Mouse (Mus musculus): Measurements from ENCODE around the gene Apobec4. TPM values are rescaled to one million over a fixed set of nuclear protein-coding genes. Genes with fewer than 3 reads are reported as not detected.
"Not testable (repeated sequence)": the region's sequence is repeated elsewhere in the genome, so short reads cannot be mapped to it uniquely, and the experiment has no call there.

The Apobec4 gene
- polyA plus RNA-seq, 1 experiment from 2014 or later = 0.25 TPM

DNA sequence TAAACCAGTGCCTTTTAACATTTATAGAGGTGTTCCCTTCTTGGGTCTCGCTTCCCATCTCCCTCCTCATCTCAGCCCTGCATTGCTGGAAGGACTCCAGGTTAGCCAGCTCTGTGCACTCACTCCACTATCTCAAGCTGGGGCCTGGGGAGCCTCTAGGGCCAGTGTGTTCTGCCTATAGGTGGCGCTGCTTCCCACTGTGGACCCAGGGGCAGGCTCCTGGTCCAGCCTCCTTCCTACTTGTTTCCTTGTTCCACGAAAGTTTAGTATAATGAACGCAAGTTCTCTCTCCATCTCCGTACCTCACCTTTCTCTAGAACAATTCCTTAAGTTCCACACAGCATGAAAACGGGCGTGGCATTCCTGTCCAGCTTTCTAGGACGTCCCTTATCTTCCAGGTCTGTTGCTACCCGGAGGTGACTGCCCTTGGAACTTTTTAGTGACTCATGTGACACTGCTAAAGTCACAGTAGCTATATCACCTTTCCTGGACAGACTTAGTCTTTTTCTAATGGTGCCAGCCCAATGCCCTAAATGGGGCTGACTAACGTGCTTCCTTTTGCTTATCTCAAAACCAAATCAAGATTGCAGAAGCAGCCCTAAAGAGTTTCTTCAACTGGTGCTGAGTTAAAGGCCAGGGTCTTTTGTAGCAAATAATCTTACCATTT lies 28.9 kb downstream of the Apobec4 start:
- H3K27me3 ChIP-seq (ENCODE audit: control insufficient read depth, insufficient read depth, low read depth, low read length) = no peaks in the 10 kb centered on the region
- WGBS = 24% methylated on average over 10 of the region's 10 CpGs
- H3K4me1 ChIP-seq (replicated peaks; ENCODE audit: control insufficient read depth, insufficient read depth, low read length) = no peaks in the 10 kb centered on the region
- no peak overlapping the region for H3K9ac ChIP-seq (ENCODE audit: low read length)
- no peak overlapping the region for H3K27ac ChIP-seq (ENCODE audit: low read length)
- H3K4me3 ChIP-seq (ENCODE audit: low read length) = no peak overlapping the region
- peaks cover 4% of the 10 kb centered on the region for H3K36me3 ChIP-seq (ENCODE audit: control insufficient read depth, insufficient read depth, low read length)
- ATAC-seq (ENCODE audit: low read depth) = peak; percentile 81
- no peaks in the 10 kb centered on the region for H3K9me3 ChIP-seq (ENCODE audit: control insufficient read depth, low read length)
- H3K4me2 ChIP-seq (ENCODE audit: low read depth, low read length) = no peak overlapping the region

DNA sequence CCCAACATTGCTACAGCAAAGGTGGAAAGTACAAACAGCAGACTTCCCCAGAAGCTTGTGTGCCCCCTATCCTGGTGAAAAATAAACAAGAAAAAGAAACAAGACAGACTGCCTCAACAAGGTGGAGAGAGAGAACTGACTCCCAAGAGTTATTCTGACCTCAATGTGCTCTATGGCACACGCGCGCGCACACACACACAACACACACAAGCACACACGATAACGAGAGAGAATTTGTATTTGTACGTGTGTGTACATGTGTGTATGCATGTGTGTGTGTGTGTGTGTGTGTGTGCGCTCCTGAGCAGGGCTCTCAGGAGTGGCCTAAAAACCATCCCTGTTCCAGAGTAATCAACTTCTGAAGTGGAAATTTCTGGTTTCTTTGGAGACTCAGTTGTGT lies 34.3 kb downstream of the Apobec4 start:
- Histone ChIP-seq H3K27ac (ENCODE audit: low read length) (no peak overlapping the region), H3K4me3 (ENCODE audit: low read length) (no peak overlapping the region), H3K27me3 (ENCODE audit: control insufficient read depth, insufficient read depth, low read depth, low read length) (no peaks in the 10 kb centered on the region), H3K9ac (ENCODE audit: low read length) (no peak overlapping the region), H3K36me3 (ENCODE audit: control insufficient read depth, insufficient read depth, low read length) (no peaks in the 10 kb centered on the region), H3K4me2 (ENCODE audit: low read depth, low read length) (no peak overlapping the region), H3K4me1 (replicated peaks; ENCODE audit: control insufficient read depth, insufficient read depth, low read length) (no peaks in the 10 kb centered on the region), H3K9me3 (ENCODE audit: control insufficient read depth, low read length) (no peaks in the 10 kb centered on the region)
- WGBS = 90% methylated on average over 8 of the region's 8 CpGs
- no peak for ATAC-seq (ENCODE audit: low read depth)

DNA sequence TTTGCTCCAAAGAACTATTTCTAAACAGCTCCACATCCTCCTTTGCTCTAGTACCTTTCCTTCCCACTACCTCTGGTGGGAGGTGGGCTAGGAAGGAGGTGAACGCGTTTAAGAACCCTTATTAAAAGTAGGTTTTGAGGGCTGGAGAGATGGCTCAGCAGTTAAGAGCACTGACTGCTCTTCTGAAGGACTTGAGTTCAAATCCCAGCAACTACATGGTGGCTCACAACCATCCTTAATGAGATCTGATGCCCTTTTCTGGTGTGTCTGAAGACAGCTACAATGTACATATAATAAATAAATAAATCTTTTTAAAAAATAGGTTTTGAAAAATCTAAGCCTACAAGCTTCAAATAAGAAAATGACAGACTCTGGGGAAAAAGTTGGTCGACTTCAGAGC lies 35.1 kb downstream of the Apobec4 start:
- ATAC-seq (ENCODE audit: low read depth) = not testable (repeated sequence)
- WGBS = 74% methylated on average over 3 of the region's 3 CpGs

DNA sequence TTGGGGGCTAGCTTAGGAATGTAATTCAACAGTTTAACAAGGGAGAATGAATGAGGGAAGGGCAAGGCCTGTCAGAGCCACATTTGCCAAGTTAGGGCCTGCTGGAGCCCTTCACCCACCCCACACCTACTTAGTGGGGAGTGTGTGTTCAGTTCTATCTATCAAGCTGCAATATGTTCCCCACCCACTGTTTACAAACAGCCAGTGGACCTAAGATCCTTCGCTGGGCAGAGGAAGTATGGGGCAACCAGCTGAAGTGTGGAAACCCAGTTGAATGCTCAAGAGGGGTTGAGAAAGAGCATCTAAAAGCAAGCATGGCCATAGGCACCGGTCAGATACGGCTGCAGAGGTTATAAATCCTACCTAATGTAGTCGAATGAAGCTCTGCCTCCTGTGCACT lies 36.6 kb downstream of the Apobec4 start:
- ATAC-seq (ENCODE audit: low read depth) = no peak
- Histone ChIP-seq H3K4me2 (ENCODE audit: low read depth, low read length) (no peak overlapping the region), H3K36me3 (ENCODE audit: control insufficient read depth, insufficient read depth, low read length) (no peaks in the 10 kb centered on the region), H3K9me3 (ENCODE audit: control insufficient read depth, low read length) (no peaks in the 10 kb centered on the region), H3K4me1 (replicated peaks; ENCODE audit: control insufficient read depth, insufficient read depth, low read length) (no peaks in the 10 kb centered on the region; the same call in 1 of the 2 replicates), H3K9ac (ENCODE audit: low read length) (no peak overlapping the region), H3K27me3 (ENCODE audit: control insufficient read depth, insufficient read depth, low read depth, low read length) (no peaks in the 10 kb centered on the region), H3K27ac (ENCODE audit: low read length) (no peak overlapping the region), H3K4me3 (ENCODE audit: low read length) (no peak overlapping the region)
- WGBS = 73% methylated on average over 4 of the region's 4 CpGs

More for the DNA sequence above, 35.1 kb downstream of the Apobec4 start:
- H3K4me3 ChIP-seq (ENCODE audit: low read length); H3K36me3 ChIP-seq (ENCODE audit: control insufficient read depth, insufficient read depth, low read length); H3K27me3 ChIP-seq (ENCODE audit: control insufficient read depth, insufficient read depth, low read depth, low read length); H3K9me3 ChIP-seq (ENCODE audit: control insufficient read depth, low read length); H3K9ac ChIP-seq (ENCODE audit: low read length); H3K4me2 ChIP-seq (ENCODE audit: low read depth, low read length); H3K27ac ChIP-seq (ENCODE audit: low read length); H3K4me1 ChIP-seq (replicated peaks; ENCODE audit: control insufficient read depth, insufficient read depth, low read length): not testable (repeated sequence)

DNA sequence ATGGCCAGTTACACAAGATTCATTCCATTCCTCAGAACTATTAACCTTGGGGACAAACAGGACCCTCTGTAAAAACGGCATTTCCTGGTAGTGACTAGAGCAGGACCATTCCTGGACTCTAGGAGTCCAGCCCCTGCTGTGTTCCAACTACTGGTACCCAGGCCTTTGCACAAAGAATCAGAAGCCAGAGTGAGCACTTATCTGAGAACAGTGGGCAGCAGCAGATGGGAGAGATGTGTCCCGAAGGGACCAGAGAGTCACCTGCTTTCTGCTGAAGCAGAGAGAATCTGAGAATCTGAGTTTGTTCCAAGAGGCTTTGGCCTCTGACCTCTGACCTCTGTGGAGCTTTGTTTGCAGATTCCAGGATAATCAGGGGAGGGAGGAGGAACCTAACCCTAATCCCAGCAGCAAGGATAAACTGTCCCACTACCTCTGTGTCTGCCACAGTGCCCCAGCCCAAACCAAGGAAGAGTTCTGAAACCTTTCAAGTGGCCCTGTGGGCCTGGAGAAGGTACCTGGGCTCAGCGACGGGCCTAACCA lies 37.8 kb downstream of the Apobec4 start:
- ATAC-seq (ENCODE audit: low read depth) = no peak
- Histone ChIP-seq H3K27ac (ENCODE audit: low read length) (no peak overlapping the region), H3K4me3 (ENCODE audit: low read length) (no peak overlapping the region), H3K9me3 (ENCODE audit: control insufficient read depth, low read length) (no peaks in the 10 kb centered on the region), H3K4me2 (ENCODE audit: low read depth, low read length) (no peak overlapping the region), H3K9ac (ENCODE audit: low read length) (no peak overlapping the region), H3K27me3 (ENCODE audit: control insufficient read depth, insufficient read depth, low read depth, low read length) (no peaks in the 10 kb centered on the region), H3K4me1 (replicated peaks; ENCODE audit: control insufficient read depth, insufficient read depth, low read length) (no peaks in the 10 kb centered on the region; the same call in 1 of the 2 replicates), H3K36me3 (ENCODE audit: control insufficient read depth, insufficient read depth, low read length) (no peaks in the 10 kb centered on the region)
- WGBS = 39% methylated on average over 4 of the region's 4 CpGs

DNA sequence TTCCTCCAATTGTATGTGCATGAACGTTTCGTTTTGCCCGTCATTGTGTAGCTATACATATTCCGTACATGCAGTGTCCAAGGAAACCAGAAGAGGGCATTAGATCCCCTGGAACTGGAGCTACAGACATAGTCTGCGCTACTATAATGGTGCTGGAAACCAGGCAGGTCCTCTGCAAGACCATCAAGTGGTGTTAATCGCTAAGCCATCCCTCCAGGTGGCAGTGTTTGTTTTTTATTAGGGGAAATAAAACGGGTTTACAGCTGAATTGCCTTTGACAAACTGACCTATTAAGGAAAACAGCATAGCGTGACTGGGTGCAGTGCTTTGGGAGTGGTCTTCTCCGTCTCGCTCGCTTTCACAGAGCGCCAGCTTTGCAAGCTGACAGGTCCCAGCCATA lies 39.9 kb downstream of the Apobec4 start:
- Histone ChIP-seq H3K4me1 (replicated peaks; ENCODE audit: control insufficient read depth, insufficient read depth, low read length) (no peaks in the 10 kb centered on the region; the same call in 1 of the 2 replicates), H3K27me3 (ENCODE audit: control insufficient read depth, insufficient read depth, low read depth, low read length) (no peaks in the 10 kb centered on the region), H3K4me3 (ENCODE audit: low read length) (no peak overlapping the region), H3K36me3 (ENCODE audit: control insufficient read depth, insufficient read depth, low read length) (no peaks in the 10 kb centered on the region), H3K4me2 (ENCODE audit: low read depth, low read length) (peak overlapping the region; percentile 28; the same call in 1 of the 2 replicates), H3K9me3 (ENCODE audit: control insufficient read depth, low read length) (no peaks in the 10 kb centered on the region), H3K27ac (ENCODE audit: low read length) (peak overlapping the region; percentile 7), H3K9ac (ENCODE audit: low read length) (no peak overlapping the region)
- 35% methylated on average over 12 of the region's 12 CpGs for WGBS
- ATAC-seq (ENCODE audit: low read depth) = 0 out of 2 replicates have a peak, but pooled peaks have one; percentile 51

DNA sequence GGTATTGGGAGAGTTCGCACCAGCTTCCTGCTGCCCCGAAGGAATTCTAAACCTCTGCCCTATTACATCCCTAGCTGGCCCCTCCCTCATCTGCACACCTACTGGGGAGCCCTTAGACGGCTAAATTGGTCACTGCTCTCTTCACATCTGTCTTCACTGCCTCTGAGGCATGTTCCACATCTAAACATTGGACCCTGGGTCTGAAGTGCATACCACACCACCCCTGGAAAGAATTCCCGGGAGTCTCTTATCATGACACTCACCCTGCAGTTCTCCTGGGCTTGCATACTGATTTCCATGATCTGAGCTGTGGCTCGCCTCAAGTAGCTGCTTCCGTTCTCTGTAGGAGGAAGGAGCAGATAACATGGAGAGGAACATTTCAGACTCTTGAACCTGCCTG lies 40.5 kb downstream of the Apobec4 start:
- Histone ChIP-seq H3K4me2 (ENCODE audit: low read depth, low read length) (no peak overlapping the region; the same call in 1 of the 2 replicates), H3K27ac (ENCODE audit: low read length) (peak overlapping the region; percentile 17), H3K36me3 (ENCODE audit: control insufficient read depth, insufficient read depth, low read length) (no peaks in the 10 kb centered on the region), H3K27me3 (ENCODE audit: control insufficient read depth, insufficient read depth, low read depth, low read length) (no peaks in the 10 kb centered on the region), H3K9me3 (ENCODE audit: control insufficient read depth, low read length) (no peaks in the 10 kb centered on the region), H3K9ac (ENCODE audit: low read length) (no peak overlapping the region), H3K4me3 (ENCODE audit: low read length) (no peak overlapping the region), H3K4me1 (replicated peaks; ENCODE audit: control insufficient read depth, insufficient read depth, low read length) (no peaks in the 10 kb centered on the region; the same call in 1 of the 2 replicates)
- WGBS = 9% methylated on average over 6 of the region's 6 CpGs
- peak; percentile 79 for ATAC-seq (ENCODE audit: low read depth)

DNA sequence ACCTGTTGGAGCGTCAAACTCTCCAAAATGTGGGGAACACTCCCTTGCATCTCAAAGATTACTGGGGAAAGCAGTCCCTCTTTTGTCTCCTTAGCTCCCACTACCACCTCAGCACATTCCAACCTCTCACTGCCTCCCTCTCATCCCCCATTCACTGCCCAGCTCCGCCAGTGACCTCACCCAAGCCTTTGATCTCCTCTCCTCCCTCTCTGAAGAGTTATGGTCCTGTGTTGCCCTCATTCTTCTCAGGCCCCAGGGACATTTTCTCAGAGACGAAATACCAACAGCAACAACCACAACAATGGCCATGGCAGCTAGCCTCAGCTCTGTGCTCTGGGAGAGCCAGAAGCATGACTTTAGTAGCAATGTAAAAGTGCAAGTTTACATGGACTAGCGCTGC lies 40.9 kb downstream of the Apobec4 start:
- no peaks in the 10 kb centered on the region for H3K36me3 ChIP-seq (ENCODE audit: control insufficient read depth, insufficient read depth, low read length)
- WGBS = 28% methylated on average over 4 of the region's 4 CpGs
- H3K9me3 ChIP-seq (ENCODE audit: control insufficient read depth, low read length) = no peaks in the 10 kb centered on the region
- no peak overlapping the region for H3K4me3 ChIP-seq (ENCODE audit: low read length)
- ATAC-seq (ENCODE audit: low read depth) = peak; percentile 18; the same call in 1 of the 2 replicates
- H3K27ac ChIP-seq (ENCODE audit: low read length) = peak overlapping the region; percentile 17; the same call in 1 of the 2 replicates
- H3K27me3 ChIP-seq (ENCODE audit: control insufficient read depth, insufficient read depth, low read depth, low read length) = no peaks in the 10 kb centered on the region
- H3K9ac ChIP-seq (ENCODE audit: low read length) = no peak overlapping the region
- no peak overlapping the region for H3K4me2 ChIP-seq (ENCODE audit: low read depth, low read length)
- H3K4me1 ChIP-seq (replicated peaks; ENCODE audit: control insufficient read depth, insufficient read depth, low read length) = no peaks in the 10 kb centered on the region; the same call in 1 of the 2 replicates

DNA sequence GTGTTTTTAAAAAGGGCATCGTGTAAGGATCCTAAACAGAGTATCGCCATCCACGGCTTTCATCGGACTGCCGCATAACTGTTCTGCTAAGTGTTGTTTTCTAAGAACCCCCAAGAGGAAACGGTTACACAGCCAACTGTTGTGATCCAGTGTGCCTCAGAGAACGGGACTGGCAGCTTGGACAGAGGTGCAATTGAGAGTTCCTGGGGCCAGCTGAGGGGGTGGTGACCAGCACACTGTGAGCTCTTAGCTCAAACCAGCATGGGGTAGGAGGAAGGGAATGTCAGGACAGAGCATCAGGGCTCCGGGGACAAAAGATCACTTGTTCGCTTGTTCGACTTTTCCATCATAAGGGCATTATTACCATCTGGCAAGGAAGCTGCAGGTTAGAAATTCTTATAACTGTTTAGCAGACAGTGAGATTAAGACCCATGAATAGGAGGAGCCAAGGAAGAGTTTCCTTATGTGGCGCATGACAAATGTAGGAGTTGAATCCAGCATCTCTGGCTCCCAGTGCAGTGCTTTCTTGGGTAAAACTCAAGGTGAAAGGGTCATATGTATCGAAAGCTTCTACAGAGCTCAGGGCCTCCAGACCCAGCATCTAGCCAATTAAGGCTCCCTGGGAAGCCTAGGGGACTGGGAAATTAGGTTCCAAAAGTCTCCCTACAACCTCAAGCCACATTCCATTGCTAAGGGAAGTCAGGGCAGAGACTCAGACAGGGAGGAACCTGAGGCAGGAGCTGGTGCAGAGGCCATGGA lies 42.6 kb downstream of the Apobec4 start:
- 66% methylated on average over 12 of the region's 12 CpGs for WGBS
- no peak overlapping the region for H3K4me3 ChIP-seq (ENCODE audit: low read length)
- H3K9ac ChIP-seq (ENCODE audit: low read length) = no peak overlapping the region
- H3K27me3 ChIP-seq (ENCODE audit: control insufficient read depth, insufficient read depth, low read depth, low read length) = no peaks in the 10 kb centered on the region
- no peak overlapping the region for H3K4me2 ChIP-seq (ENCODE audit: low read depth, low read length)
- H3K27ac ChIP-seq (ENCODE audit: low read length) = no peak overlapping the region
- no peaks in the 10 kb centered on the region for H3K9me3 ChIP-seq (ENCODE audit: control insufficient read depth, low read length)
- no peak for ATAC-seq (ENCODE audit: low read depth)
- no peaks in the 10 kb centered on the region for H3K36me3 ChIP-seq (ENCODE audit: control insufficient read depth, insufficient read depth, low read length)
- no peaks in the 10 kb centered on the region; the same call in 1 of the 2 replicates for H3K4me1 ChIP-seq (replicated peaks; ENCODE audit: control insufficient read depth, insufficient read depth, low read length)
